Mouse (Mus musculus) bone marrow macrophage, adult 2 months (primary cell): Measurements from ENCODE around the gene Arid1b.

Experiments used
- CTCF ChIP-seq: IDR thresholded peaks from 2 replicates; pipeline ENCODE4 v1.5.1; 2012; ENCODE audit warnings: low read depth, mild to moderate bottlenecking, low read length, moderate library complexity
- POLR2A ChIP-seq: IDR thresholded peaks from 2 replicates; pipeline ENCODE4 v1.6.1; 2012; ENCODE audit warnings: mild to moderate bottlenecking, low read depth, low read length, borderline replicate concordance

GRCm38 (mm10) chr17:5132296-5132986, 138.3 kb downstream of the Arid1b start:
- no peak for TF ChIP-seq CTCF
- TF ChIP-seq POLR2A = no peak
